Mouse (Mus musculus) liver, postnatal 0 days (tissue): ENCODE data around the gene Lnx2. TPM values are rescaled to one million over a fixed set of nuclear protein-coding genes. Genes with fewer than 3 reads are reported as not detected.
A peak's percentile ranks its signal among the peaks of the same experiment; 100 is the strongest.

Experiments used
- ATAC-seq: fragments of 200-750 bp; cut with Nextera tagmentation; 2 replicates; pipeline ENCODE4 v1.8.0; 2017; ENCODE audit warnings: mild to moderate bottlenecking, moderate library complexity
- DNase-seq: peaks from one replicate; pipeline ENCODE4 v3.0.0-alpha.2; 2016
- H3K27ac ChIP-seq: fragments of 300-500 bp; sonication (generic); 2 replicates; pipeline ENCODE4 v1.5.1; 2014; ENCODE audit warnings: antibody characterized with exemption, moderate library complexity, mild to moderate bottlenecking, low read depth
- H3K27me3 ChIP-seq: fragments of 300-500 bp; sonication (generic); 2 replicates; pipeline ENCODE4 v1.6.1; 2014; ENCODE audit warnings: low read length, control low read depth, mixed read lengths; ENCODE audit not compliant: insufficient read depth
- H3K36me3 ChIP-seq: fragments of 300-500 bp; sonication (generic); replicated peaks from 2 replicates; pipeline ENCODE4 v1.6.1; 2014; ENCODE audit warnings: mild to moderate bottlenecking, control low read depth, low read length, moderate library complexity, mixed read lengths; ENCODE audit not compliant: insufficient read depth
- H3K4me1 ChIP-seq: fragments of 300-500 bp; sonication (generic); 2 replicates; pipeline ENCODE4 v1.6.1; 2014; ENCODE audit warnings: antibody characterized with exemption, mild to moderate bottlenecking, control low read depth; ENCODE audit not compliant: insufficient read depth
- H3K4me2 ChIP-seq: fragments of 300-500 bp; sonication (generic); 2 replicates; pipeline ENCODE4 v1.6.1; 2014; ENCODE audit warnings: low read depth, mild to moderate bottlenecking, low read length, moderate library complexity, mixed read lengths
- H3K4me3 ChIP-seq: fragments of 300-500 bp; sonication (generic); 2 replicates; pipeline ENCODE4 v1.5.1; 2014; ENCODE audit warnings: low read depth, low read length
- H3K9ac ChIP-seq: fragments of 300-500 bp; sonication (generic); replicated peaks from 2 replicates; pipeline ENCODE4 v1.6.1; 2014; ENCODE audit warnings: mild to moderate bottlenecking, moderate library complexity
- H3K9me3 ChIP-seq: fragments of 300-500 bp; sonication (generic); 2 replicates; pipeline ENCODE4 v1.6.1; 2016; ENCODE audit warnings: mild to moderate bottlenecking, control low read depth, low read length, mixed read lengths
- CTCF ChIP-seq: sonication (generic); IDR thresholded peaks from 2 replicates; pipeline ENCODE4 v1.5.1; 2016; ENCODE audit warnings: antibody characterized with exemption, low read depth
- EP300 ChIP-seq: IDR thresholded peaks from 2 replicates; pipeline ENCODE4 v1.6.1; 2016; ENCODE audit warnings: antibody characterized with exemption, low read depth, mild to moderate bottlenecking
- WGBS: fragments of 180-500 bp; shearing (Covaris S2); extraction: QIAGEN DNeasy Blood & Tissue Kit; methylation state at CpG from one replicate; pipeline ENCODE4 v1.1.7; 2014; ENCODE audit not compliant: insufficient replicate concordance; 5-methylcytosine and 5-hydroxymethylcytosine counted together
- polyA plus RNA-seq: library from polyadenylated mRNA; unstranded; fragments of >200 nt; fragmentation: Nextera tagmentation; extraction: Ambion mirVana; gene quantifications from 2 replicates; pipeline ENCODE4 v1.2.1, GENCODE M21; 2015

Gene Lnx2
- polyA plus RNA-seq, 1 experiment from 2014 or later: 5.4 TPM

GRCm38 (mm10) chr5:147055572-147056245 is 20.7 kb downstream of the Lnx2 start:
- no peak overlapping the region for H3K4me3 ChIP-seq
- no peaks in the 10 kb centered on the region for H3K9me3 ChIP-seq
- WGBS: 71% methylated on average over 6 of the region's 6 CpGs
- no peaks in the 10 kb centered on the region for H3K36me3 ChIP-seq
- H3K4me1 ChIP-seq: peaks cover 56% of the 10 kb centered on the region
- no peak for DNase-seq
- no peak for ATAC-seq
- H3K27ac ChIP-seq: peak overlapping the region; percentile 82
- H3K4me2 ChIP-seq: no peak overlapping the region
- H3K9ac ChIP-seq: no peak overlapping the region
- TF ChIP-seq CTCF (no peak), EP300 (no peak)
- no peaks in the 10 kb centered on the region for H3K27me3 ChIP-seq

- WGBS: 32% methylated on average over 2 of the region's 2 CpGs
- DNase-seq: no peak
- Histone ChIP-seq H3K4me1 (peaks cover 59% of the 10 kb centered on the region), H3K27me3 (no peaks in the 10 kb centered on the region), H3K9ac (no peak overlapping the region), H3K27ac (no peak overlapping the region), H3K36me3 (no peaks in the 10 kb centered on the region), H3K4me2 (no peak overlapping the region), H3K4me3 (no peak overlapping the region), H3K9me3 (no peaks in the 10 kb centered on the region)
- no peak for TF ChIP-seq EP300
- TF ChIP-seq CTCF: no peak
- peak; percentile 29 for ATAC-seq
Measured at GRCm38 (mm10) chr5:147054747-147055270, 21.6 kb downstream of the Lnx2 start.

GRCm38 (mm10) chr5:147054328-147054727 is 22.1 kb downstream of the Lnx2 start:
- DNase-seq (no peak), ATAC-seq (no peak)
- 73% methylated on average over 6 of the region's 6 CpGs for WGBS
- Histone ChIP-seq H3K4me2 (no peak overlapping the region), H3K4me1 (peaks cover 57% of the 10 kb centered on the region), H3K9me3 (no peaks in the 10 kb centered on the region), H3K4me3 (no peak overlapping the region), H3K27me3 (no peaks in the 10 kb centered on the region), H3K36me3 (no peaks in the 10 kb centered on the region), H3K27ac (no peak overlapping the region), H3K9ac (no peak overlapping the region)
- TF ChIP-seq CTCF: no peak
- no peak for TF ChIP-seq EP300

GRCm38 (mm10) chr5:147053481-147053880 is 22.9 kb downstream of the Lnx2 start:
- Histone ChIP-seq H3K27ac (no peak overlapping the region), H3K4me1 (peaks cover 56% of the 10 kb centered on the region), H3K9ac (no peak overlapping the region), H3K9me3 (no peaks in the 10 kb centered on the region), H3K36me3 (no peaks in the 10 kb centered on the region), H3K4me3 (no peak overlapping the region), H3K27me3 (no peaks in the 10 kb centered on the region), H3K4me2 (no peak overlapping the region)
- no peak for DNase-seq
- no peak for ATAC-seq
- 60% methylated on average over 3 of the region's 3 CpGs for WGBS
- TF ChIP-seq EP300 (no peak), CTCF (no peak)

GRCm38 (mm10) chr5:147053071-147053470 is 23.3 kb downstream of the Lnx2 start:
- Histone ChIP-seq H3K4me1 (peaks cover 56% of the 10 kb centered on the region), H3K36me3 (no peaks in the 10 kb centered on the region), H3K9me3 (no peaks in the 10 kb centered on the region), H3K4me3 (no peak overlapping the region), H3K27ac (no peak overlapping the region), H3K4me2 (no peak overlapping the region), H3K9ac (no peak overlapping the region), H3K27me3 (no peaks in the 10 kb centered on the region)
- ATAC-seq (no peak), DNase-seq (no peak)
- TF ChIP-seq EP300 (no peak), CTCF (no peak)
- WGBS: 73% methylated on average over 6 of the region's 6 CpGs

- no peak overlapping the region for H3K4me2 ChIP-seq
- ATAC-seq (no peak), DNase-seq (no peak)
- no peak overlapping the region for H3K27ac ChIP-seq
- H3K4me3 ChIP-seq: no peak overlapping the region
- no peak for TF ChIP-seq EP300
- TF ChIP-seq CTCF: no peak
- no peaks in the 10 kb centered on the region for H3K36me3 ChIP-seq
- no peak overlapping the region for H3K9ac ChIP-seq
- H3K4me1 ChIP-seq: peaks cover 56% of the 10 kb centered on the region
- H3K27me3 ChIP-seq: no peaks in the 10 kb centered on the region
- no peaks in the 10 kb centered on the region for H3K9me3 ChIP-seq
- 74% methylated on average over 4 of the region's 4 CpGs for WGBS
Measured at GRCm38 (mm10) chr5:147052309-147052558, 24.2 kb downstream of the Lnx2 start.
